Mouse (Mus musculus): ENCODE measurements around the gene Serpinf1. TPM values are rescaled to one million over a fixed set of nuclear protein-coding genes. Genes with fewer than 3 reads are reported as not detected.
"Not testable (repeated sequence)": the region's sequence is repeated elsewhere in the genome, so short reads cannot be mapped to it uniquely, and the experiment has no call there.

The Serpinf1 gene
- polyA plus RNA-seq, 1 experiment from 2014 or later, result 174 TPM

DNA sequence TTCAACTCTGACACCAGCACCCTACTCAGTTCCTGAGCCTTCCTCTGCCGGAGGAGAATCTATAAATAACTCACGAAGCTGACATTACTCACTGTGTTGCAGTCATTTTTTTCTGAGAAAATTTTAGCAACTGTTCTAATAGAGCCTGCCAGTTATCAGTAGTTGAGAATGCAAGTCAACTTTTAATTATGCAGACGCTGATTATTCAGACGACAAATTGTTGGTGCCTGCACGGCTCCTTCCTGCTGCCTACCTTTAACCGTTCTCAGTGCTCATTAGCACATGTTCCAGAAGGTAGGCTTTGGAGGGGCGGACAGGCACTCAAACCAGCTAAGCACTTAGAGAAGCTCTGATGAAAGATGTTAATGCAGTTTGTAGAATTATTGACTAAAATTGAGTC is 25.0 kb downstream of the Serpinf1 start:
- Histone ChIP-seq H3K4me1 (ENCODE audit: control insufficient read depth, insufficient read depth, low read length) (no peaks in the 10 kb centered on the region), H3K9ac (ENCODE audit: low read length) (no peak overlapping the region), H3K27ac (replicated peaks; ENCODE audit: low read depth, low read length) (no peak overlapping the region), H3K4me3 (ENCODE audit: low read depth, low read length) (no peak overlapping the region), H3K27me3 (ENCODE audit: control insufficient read depth, insufficient read depth, low read length) (no peaks in the 10 kb centered on the region), H3K4me2 (ENCODE audit: low read depth, severe bottlenecking) (no peak overlapping the region), H3K9me3 (ENCODE audit: control insufficient read depth, low read length) (no peaks in the 10 kb centered on the region), H3K36me3 (ENCODE audit: control insufficient read depth, insufficient read depth, low read length) (no peaks in the 10 kb centered on the region)
- 76% methylated on average over 7 of the region's 7 CpGs for WGBS
- no peak for DNase-seq (ENCODE audit: low spot score)
- no peak for ATAC-seq (ENCODE audit: insufficient number of reproducible peaks, low FRiP score, low TSS enrichment, low read depth)

DNA sequence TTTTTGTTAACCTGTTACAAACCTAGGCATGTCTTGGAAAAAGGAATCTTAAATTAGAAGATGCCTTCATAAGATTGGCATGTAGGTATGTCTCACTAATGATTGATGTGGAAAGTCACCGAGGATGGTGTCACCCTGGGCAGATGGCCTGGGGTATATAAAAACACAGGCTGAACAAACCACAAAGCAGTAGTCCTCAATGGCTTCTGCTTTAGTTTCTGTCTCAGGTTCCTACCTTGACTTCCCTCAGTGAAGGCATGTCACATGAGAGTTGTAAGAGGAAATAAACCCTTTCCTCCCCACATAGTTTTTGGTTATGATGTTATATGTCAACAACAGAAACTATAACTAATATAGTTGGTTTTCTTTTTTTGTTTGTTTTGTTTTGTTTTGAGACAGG is 26.9 kb downstream of the Serpinf1 start:
- no peaks in the 10 kb centered on the region for H3K4me1 ChIP-seq (ENCODE audit: control insufficient read depth, insufficient read depth, low read length)
- 87% methylated on average over 1 of the region's 1 CpGs for WGBS
- no peak overlapping the region for H3K4me3 ChIP-seq (ENCODE audit: low read depth, low read length)
- H3K9me3 ChIP-seq (ENCODE audit: control insufficient read depth, low read length), result no peaks in the 10 kb centered on the region
- DNase-seq (ENCODE audit: low spot score), result no peak
- H3K9ac ChIP-seq (ENCODE audit: low read length), result no peak overlapping the region
- no peak overlapping the region for H3K27ac ChIP-seq (replicated peaks; ENCODE audit: low read depth, low read length)
- H3K27me3 ChIP-seq (ENCODE audit: control insufficient read depth, insufficient read depth, low read length), result no peaks in the 10 kb centered on the region
- ATAC-seq (ENCODE audit: insufficient number of reproducible peaks, low FRiP score, low TSS enrichment, low read depth), result no peak
- H3K36me3 ChIP-seq (ENCODE audit: control insufficient read depth, insufficient read depth, low read length), result no peaks in the 10 kb centered on the region
- H3K4me2 ChIP-seq (ENCODE audit: low read depth, severe bottlenecking), result no peak overlapping the region

DNA sequence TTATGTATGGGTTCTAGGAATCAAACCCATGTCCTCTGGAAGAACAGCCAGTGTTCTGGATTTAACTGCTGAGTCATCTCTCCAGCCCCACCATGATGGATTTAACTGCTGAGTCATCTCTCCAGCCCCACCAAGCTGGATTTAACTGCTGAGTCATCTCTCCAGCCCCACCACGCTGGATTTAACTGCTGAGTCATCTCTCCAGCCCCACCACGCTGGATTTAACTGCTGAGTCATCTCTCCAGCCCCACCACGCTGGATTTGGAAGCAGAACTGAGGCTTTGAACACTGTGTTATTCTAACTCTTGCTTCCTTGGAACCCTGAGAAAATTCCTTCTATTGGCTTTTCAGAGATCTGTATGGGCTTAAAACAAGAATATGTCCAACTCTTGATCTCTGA is 39.0 kb downstream of the Serpinf1 start:
- not testable (repeated sequence) for H3K27me3 ChIP-seq (ENCODE audit: control insufficient read depth, insufficient read depth, low read length); H3K4me3 ChIP-seq (ENCODE audit: low read depth, low read length); H3K36me3 ChIP-seq (ENCODE audit: control insufficient read depth, insufficient read depth, low read length); ATAC-seq (ENCODE audit: insufficient number of reproducible peaks, low FRiP score, low TSS enrichment, low read depth); H3K9ac ChIP-seq (ENCODE audit: low read length); DNase-seq (ENCODE audit: low spot score); H3K4me2 ChIP-seq (ENCODE audit: low read depth, severe bottlenecking); H3K9me3 ChIP-seq (ENCODE audit: control insufficient read depth, low read length); H3K27ac ChIP-seq (replicated peaks; ENCODE audit: low read depth, low read length); H3K4me1 ChIP-seq (ENCODE audit: control insufficient read depth, insufficient read depth, low read length)
- 66% methylated on average over 3 of the region's 3 CpGs for WGBS

DNA sequence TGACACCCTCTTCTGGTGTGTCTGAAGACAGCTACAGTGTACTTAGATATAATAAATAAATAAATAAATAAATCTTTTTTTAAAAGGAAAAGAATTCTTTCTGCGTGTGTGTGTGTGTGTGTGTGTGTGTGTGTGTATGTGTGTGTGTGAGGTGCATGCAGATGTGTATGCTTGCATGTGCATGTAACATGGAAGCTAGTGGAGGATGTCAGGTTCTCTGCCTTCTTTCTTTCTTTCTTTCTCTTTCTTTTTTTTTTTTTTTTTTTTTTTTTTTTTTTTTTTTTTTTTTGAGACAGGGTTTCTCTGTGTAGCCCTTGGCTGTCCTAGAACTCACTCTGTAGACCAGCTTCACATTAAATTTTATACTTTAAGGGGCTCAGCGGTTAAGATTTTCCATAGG is 43.7 kb downstream of the Serpinf1 start:
- H3K9me3 ChIP-seq (ENCODE audit: control insufficient read depth, low read length); H3K36me3 ChIP-seq (ENCODE audit: control insufficient read depth, insufficient read depth, low read length); H3K4me3 ChIP-seq (ENCODE audit: low read depth, low read length); H3K4me1 ChIP-seq (ENCODE audit: control insufficient read depth, insufficient read depth, low read length); H3K27me3 ChIP-seq (ENCODE audit: control insufficient read depth, insufficient read depth, low read length); DNase-seq (ENCODE audit: low spot score); H3K9ac ChIP-seq (ENCODE audit: low read length); H3K27ac ChIP-seq (replicated peaks; ENCODE audit: low read depth, low read length); H3K4me2 ChIP-seq (ENCODE audit: low read depth, severe bottlenecking); ATAC-seq (ENCODE audit: insufficient number of reproducible peaks, low FRiP score, low TSS enrichment, low read depth): not testable (repeated sequence)
- 90% methylated on average over 2 of the region's 2 CpGs for WGBS

DNA sequence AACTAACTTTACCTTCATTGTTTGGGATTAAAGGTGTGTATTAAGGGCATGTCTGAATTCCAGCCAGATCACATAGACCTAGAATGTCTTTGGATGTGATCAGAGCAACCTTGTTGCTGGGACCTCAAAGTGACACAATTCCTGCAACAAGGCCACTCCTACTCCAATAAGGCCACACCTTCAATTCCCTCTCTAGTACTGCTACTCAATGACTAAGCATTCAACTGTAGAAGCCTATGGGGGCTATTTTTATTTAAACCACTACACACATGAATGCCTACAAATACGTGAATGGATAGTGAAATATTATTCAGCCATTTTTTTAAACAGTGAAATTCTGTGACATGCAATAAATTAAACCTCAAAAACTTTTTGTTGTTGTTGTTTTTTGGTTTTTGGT is 45.4 kb downstream of the Serpinf1 start:
- no peak overlapping the region for H3K4me3 ChIP-seq (ENCODE audit: low read depth, low read length)

More for the DNA sequence above, 45.4 kb downstream of the Serpinf1 start:
- Histone ChIP-seq H3K4me2 (ENCODE audit: low read depth, severe bottlenecking) (no peak overlapping the region), H3K27ac (replicated peaks; ENCODE audit: low read depth, low read length) (no peak overlapping the region), H3K36me3 (ENCODE audit: control insufficient read depth, insufficient read depth, low read length) (no peaks in the 10 kb centered on the region), H3K27me3 (ENCODE audit: control insufficient read depth, insufficient read depth, low read length) (no peaks in the 10 kb centered on the region), H3K9me3 (ENCODE audit: control insufficient read depth, low read length) (no peaks in the 10 kb centered on the region), H3K4me1 (ENCODE audit: control insufficient read depth, insufficient read depth, low read length) (no peaks in the 10 kb centered on the region), H3K9ac (ENCODE audit: low read length) (no peak overlapping the region)
- no peak for DNase-seq (ENCODE audit: low spot score)
- 96% methylated on average over 1 of the region's 1 CpGs for WGBS
- no peak for ATAC-seq (ENCODE audit: insufficient number of reproducible peaks, low FRiP score, low TSS enrichment, low read depth)

MicroRNAs within 50 kb of the gene (microRNA counts, 519-probe panel; counts per million panel counts)
- 4,405 counts per million, percentile 68 among the panel's probes with 10 or more counts for microRNA mmu-miR-22

Small RNA genes within 50 kb of the gene (microRNA-seq; reads per million reads assigned to microRNA genes)
- gene Mir22, result 1,354 reads per million, percentile 77 among the genes with 10 or more reads in this experiment

Other genes starting within 250 kb of the Serpinf1 start
- gene Ovca2, start 243.9 kb downstream of the Serpinf1 start, polyA plus RNA-seq (2014; fragmentation: Nextera tagmentation; extraction: Ambion mirVana), result 38.2 and 39.8 TPM in 2 replicates
- gene Dph1, start 231.5 kb downstream of the Serpinf1 start, polyA plus RNA-seq (2014; fragmentation: Nextera tagmentation; extraction: Ambion mirVana), result 24.1 and 25.5 TPM in 2 replicates
- gene Rtn4rl1, start 228.9 kb downstream of the Serpinf1 start, polyA plus RNA-seq (2014; fragmentation: Nextera tagmentation; extraction: Ambion mirVana), result 0.75 and 0.78 TPM in 2 replicates
- gene Rpa1, start 74.4 kb downstream of the Serpinf1 start, polyA plus RNA-seq (2014; fragmentation: Nextera tagmentation; extraction: Ambion mirVana), result 151 and 154 TPM in 2 replicates
- gene Smyd4, start 74.3 kb downstream of the Serpinf1 start, polyA plus RNA-seq (2014; fragmentation: Nextera tagmentation; extraction: Ambion mirVana), result 14.3 and 15.2 TPM in 2 replicates
- 0.52 TPM in 1 of 2 replicates, not detected in the other for gene Serpinf2, start 16.9 kb upstream of the Serpinf1 start, polyA plus RNA-seq (2014; fragmentation: Nextera tagmentation; extraction: Ambion mirVana)
- gene Wdr81, start 32.0 kb upstream of the Serpinf1 start, polyA plus RNA-seq (2014; fragmentation: Nextera tagmentation; extraction: Ambion mirVana), result 3.3 and 3.4 TPM in 2 replicates
- gene Tlcd2, start 39.0 kb upstream of the Serpinf1 start, polyA plus RNA-seq (2014; fragmentation: Nextera tagmentation; extraction: Ambion mirVana), result 10.4 and 11.3 TPM in 2 replicates
- 111 and 123 TPM in 2 replicates for gene Prpf8, start 64.1 kb upstream of the Serpinf1 start, polyA plus RNA-seq (2014; fragmentation: Nextera tagmentation; extraction: Ambion mirVana)
- 0.50 and 0.59 TPM in 2 replicates for gene Rilp, start 87.4 kb upstream of the Serpinf1 start, polyA plus RNA-seq (2014; fragmentation: Nextera tagmentation; extraction: Ambion mirVana)
- gene Scarf1, start 90.8 kb upstream of the Serpinf1 start, polyA plus RNA-seq (2014; fragmentation: Nextera tagmentation; extraction: Ambion mirVana), result 4.5 and 4.7 TPM in 2 replicates
- gene Slc43a2, start 109.0 kb upstream of the Serpinf1 start, polyA plus RNA-seq (2014; fragmentation: Nextera tagmentation; extraction: Ambion mirVana), result 4.0 and 4.2 TPM in 2 replicates
- gene Pitpna, start 165.4 kb upstream of the Serpinf1 start, polyA plus RNA-seq (2014; fragmentation: Nextera tagmentation; extraction: Ambion mirVana), result 67.3 and 70.7 TPM in 2 replicates
- 14.9 and 18.5 TPM in 2 replicates for gene Inpp5k, start 208.3 kb upstream of the Serpinf1 start, polyA plus RNA-seq (2014; fragmentation: Nextera tagmentation; extraction: Ambion mirVana)
- gene Myo1c, start 227.8 kb upstream of the Serpinf1 start, polyA plus RNA-seq (2014; fragmentation: Nextera tagmentation; extraction: Ambion mirVana), result 12.8 and 15.8 TPM in 2 replicates